Mouse (Mus musculus): ENCODE results near the gene G6pc3.

- TF ChIP-seq POLR2A (IDR thresholded peaks at IDR 0.05; ENCODE audit: extremely low read depth, insufficient read depth, low read length) (no peak), CTCF (IDR thresholded peaks at IDR 0.05; ENCODE audit: extremely low read depth, insufficient read depth, low read length) (no peak)
Measured at GRCm38 (mm10) chr11:102219994-102220346, 30.6 kb downstream of the G6pc3 start.
